Mouse (Mus musculus): ENCODE measurements around the gene Tshz2.

DNA sequence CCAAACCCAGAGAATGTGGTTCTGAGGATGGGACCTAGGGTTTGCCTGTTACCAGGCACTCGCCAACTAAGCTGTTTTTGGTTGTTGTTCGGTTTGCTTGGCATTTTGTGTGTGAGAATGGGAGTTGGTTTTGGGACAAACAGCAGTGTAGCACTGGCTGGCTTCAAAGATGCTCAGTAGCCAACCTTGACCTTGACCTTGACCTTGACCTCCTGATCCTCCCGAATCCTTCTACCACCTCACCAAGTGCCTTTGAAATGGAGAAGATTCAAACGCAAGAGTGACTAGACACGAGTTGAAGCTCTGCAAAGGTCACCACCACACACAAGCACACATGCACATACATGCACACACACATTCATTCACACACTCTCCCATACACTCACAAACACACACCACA is 470.5 kb downstream of the Tshz2 start:
- TF ChIP-seq CTCF (IDR thresholded peaks at IDR 0.05; ENCODE audit: low read depth) (no peak), EP300 (IDR thresholded peaks at IDR 0.05; ENCODE audit: low read depth) (no peak)

All from liver, embryonic 14.5 days (tissue).